Mouse (Mus musculus): Measurements from ENCODE around the gene Qdpr. TPM values are rescaled to one million over a fixed set of nuclear protein-coding genes. Genes with fewer than 3 reads are reported as not detected.

Qdpr gene
- polyA plus RNA-seq, 1 experiment from 2014 or later = 132 TPM

Other genes starting within 250 kb of the Qdpr start
- not detected in 2 replicates for gene Clrn2, start 3.5 kb upstream of the Qdpr start, polyA plus RNA-seq (2016; fragmentation: Nextera tagmentation; extraction: Ambion mirVana)
- 80.4 and 82.0 TPM in 2 replicates for gene Lap3, start 43.1 kb upstream of the Qdpr start, polyA plus RNA-seq (2016; fragmentation: Nextera tagmentation; extraction: Ambion mirVana)
- gene Med28, start 70.0 kb upstream of the Qdpr start, polyA plus RNA-seq (2016; fragmentation: Nextera tagmentation; extraction: Ambion mirVana) = 261 and 279 TPM in 2 replicates
- gene Fam184b, start 189.4 kb upstream of the Qdpr start, polyA plus RNA-seq (2016; fragmentation: Nextera tagmentation; extraction: Ambion mirVana) = 0.78 and 1.1 TPM in 2 replicates
- gene Ncapg, start 219.7 kb upstream of the Qdpr start, polyA plus RNA-seq (2016; fragmentation: Nextera tagmentation; extraction: Ambion mirVana) = 56.8 and 58.3 TPM in 2 replicates